Mouse (Mus musculus): Measurements from ENCODE around the gene Bik. TPM values are rescaled to one million over a fixed set of nuclear protein-coding genes. Genes with fewer than 3 reads are reported as not detected.
A peak's percentile ranks its signal among the peaks of the same experiment; 100 is the strongest.

Gene Bik
- total RNA-seq, 2 experiments from 2014 or later = not detected

- intact Hi-C loops (cut with DNase I) = no loop called here
- no peak for DNase-seq (ENCODE audit: low spot score in 2 of 2)
These were observed 8.6 kb downstream of the Bik start for GRCm38 (mm10) chr15:83534960-83535889.

DNA sequence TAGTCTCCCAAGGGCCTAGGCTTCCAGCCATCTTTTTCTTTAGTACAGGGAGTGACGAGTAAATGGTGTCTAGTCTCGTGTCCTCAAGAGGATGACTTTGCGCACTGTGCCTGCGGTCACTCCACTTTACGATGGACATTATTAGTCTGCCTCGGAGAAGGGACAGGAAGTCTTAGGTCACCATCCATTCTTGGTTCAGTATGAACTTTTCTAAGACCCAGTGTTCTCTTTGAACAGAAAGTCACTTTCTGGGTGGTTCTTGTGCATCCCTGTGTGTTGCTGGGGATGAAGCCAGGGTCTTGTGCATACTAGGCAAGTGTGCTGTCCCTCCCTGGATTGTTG is 9.2 kb downstream of the Bik start:
- intact Hi-C loops (cut with DNase I) = no loop called here
- DNase-seq (ENCODE audit: low spot score in 2 of 2) = no peak

DNA sequence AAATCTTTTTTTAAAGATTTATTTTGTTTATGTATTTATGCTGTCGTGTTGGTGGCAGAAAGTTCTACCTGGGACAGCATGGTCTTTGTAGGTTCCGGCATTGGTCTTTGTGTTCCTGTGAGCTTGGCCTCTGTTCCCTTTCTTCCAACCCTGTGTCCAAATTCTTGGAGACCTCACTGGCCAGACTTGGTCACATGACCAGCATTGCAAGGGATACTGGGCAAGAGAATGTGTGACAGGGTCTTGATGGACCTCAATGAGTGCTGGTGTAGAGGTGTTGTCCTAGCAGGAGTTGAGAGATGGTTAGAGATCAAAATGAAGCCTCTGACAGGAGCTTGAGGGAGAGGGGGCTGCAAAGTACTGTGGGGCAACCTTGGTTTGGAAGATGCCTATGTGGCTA is 12.2 kb downstream of the Bik start:
- DNase-seq (ENCODE audit: low spot score in 2 of 2) = no peak
- intact Hi-C loops (cut with DNase I) = no loop called here

DNA sequence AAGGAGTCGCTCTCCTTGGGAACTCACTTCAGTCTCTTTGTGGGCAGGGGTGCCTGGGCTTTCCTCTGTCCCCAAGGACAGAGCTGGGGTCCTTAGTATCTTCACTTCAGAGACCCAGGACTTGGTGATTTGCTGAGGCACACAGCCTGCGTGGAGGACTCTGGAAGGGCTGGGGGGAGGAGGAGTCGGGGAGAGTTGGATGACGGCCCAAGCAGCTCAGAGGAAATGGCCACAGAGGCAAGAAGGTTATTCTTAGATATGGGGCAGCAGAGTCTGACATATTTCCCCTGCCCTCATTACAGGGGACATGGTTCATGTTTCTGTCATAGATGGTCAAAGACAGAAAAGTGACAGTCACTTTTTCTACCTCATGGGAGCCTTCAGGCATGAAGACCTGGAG is 13.2 kb downstream of the Bik start:
- no peak for DNase-seq (ENCODE audit: low spot score in 2 of 2)
- intact Hi-C loops (cut with DNase I) = no loop called here

DNA sequence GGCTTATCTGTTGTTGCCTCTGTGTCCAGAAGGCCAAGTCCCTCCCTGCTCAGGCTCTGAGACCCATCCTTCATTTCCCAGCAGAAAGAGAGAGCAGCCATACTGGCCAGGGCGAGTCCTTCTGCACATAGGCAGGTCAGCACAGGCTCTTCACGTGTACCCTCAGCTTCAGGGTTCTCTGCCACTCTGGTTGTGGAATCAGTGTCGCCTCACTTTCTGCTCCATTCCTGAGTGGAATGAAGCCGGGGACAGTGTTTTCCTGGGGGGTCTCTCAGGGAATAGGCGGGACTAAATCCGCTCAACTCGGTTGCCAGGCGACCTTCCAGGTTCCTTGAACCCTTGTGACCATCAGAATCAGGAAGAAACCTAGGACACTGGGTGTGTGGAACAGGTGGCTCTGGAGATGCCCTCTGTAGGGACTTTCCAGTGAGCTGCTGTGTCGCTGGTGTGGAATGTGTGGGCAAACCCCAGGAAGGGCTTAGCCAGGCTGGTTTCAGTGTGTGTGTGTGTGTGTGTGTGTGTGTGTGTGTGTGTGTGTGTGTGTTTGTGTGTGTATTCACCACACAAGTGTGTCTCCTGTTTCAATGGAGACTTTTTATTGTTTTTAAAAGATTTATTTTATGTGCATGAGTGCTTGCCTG is 15.1 kb downstream of the Bik start:
- DNase-seq (ENCODE audit: low spot score in 2 of 2) = no peak
- intact Hi-C loops (cut with DNase I) = no loop called here

DNA sequence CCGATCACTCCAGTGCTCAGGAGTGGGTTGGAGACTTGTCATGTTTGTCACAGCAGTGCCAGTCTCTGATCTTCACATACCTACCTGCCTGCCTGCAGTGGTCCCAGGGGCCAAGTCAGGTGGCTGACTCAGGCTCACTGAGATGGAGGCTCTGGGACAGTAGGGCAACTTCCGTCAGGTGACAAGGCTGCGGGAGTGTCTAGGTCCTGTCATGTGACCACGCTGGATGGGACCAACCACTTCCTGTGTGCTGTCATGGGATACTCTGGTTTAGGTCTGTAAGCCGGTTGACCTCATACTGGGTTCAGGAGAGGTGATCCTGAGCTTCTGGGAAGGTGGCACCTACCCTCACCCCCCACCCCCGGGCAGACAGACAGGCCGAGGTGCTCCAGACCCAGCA is 19.4 kb downstream of the Bik start:
- no peak for DNase-seq (ENCODE audit: low spot score in 2 of 2)
- intact Hi-C loops (cut with DNase I) = no loop called here

GRCm38 (mm10) chr15:83547144-83547543 is 20.5 kb downstream of the Bik start:
- DNase-seq (ENCODE audit: low spot score in 2 of 2) = no peak
- intact Hi-C loops (cut with DNase I) = no loop called here

- no peak for DNase-seq (ENCODE audit: low spot score in 2 of 2)
- intact Hi-C loops (cut with DNase I) = no loop called here
These were observed 23.5 kb downstream of the Bik start for GRCm38 (mm10) chr15:83550137-83550536.

- no peak for DNase-seq (ENCODE audit: low spot score in 2 of 2)
- intact Hi-C loops (cut with DNase I) = no loop called here
These were observed 27.2 kb downstream of the Bik start for GRCm38 (mm10) chr15:83553831-83554230.

GRCm38 (mm10) chr15:83555161-83555974 is 28.7 kb downstream of the Bik start:
- DNase-seq (ENCODE audit: low spot score in 2 of 2) = peak; percentile 87 to 88
- intact Hi-C loops (cut with DNase I) = no loop called here

DNA sequence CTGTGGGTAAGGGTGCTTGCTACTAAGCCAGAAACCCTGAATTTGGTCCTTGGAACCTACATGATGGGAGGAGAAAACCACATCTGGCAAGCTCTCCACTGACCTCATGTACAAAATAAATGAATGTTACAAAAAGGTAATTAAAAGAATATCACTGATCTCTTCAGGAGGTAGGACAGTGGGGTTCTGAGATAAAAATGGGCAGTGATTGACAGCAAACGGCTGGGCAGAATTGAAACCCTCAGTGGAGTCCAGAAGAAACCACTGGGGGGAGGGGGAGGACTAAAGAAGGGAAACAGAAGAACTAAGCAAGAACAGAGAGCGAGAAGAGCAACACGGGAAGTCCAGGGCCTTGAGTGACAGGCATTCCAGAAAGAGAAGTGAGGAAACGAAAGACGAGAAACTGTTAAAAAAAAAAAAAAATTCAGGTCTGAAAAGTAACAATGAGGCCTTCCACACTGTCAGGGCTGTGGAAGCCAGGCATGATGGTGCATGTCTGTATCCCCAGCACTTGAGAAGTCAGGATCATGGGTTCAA is 34.3 kb downstream of the Bik start:
- no peak for DNase-seq (ENCODE audit: low spot score in 2 of 2)
- intact Hi-C loops (cut with DNase I) = no loop called here

GRCm38 (mm10) chr15:83562626-83563270 is 36.1 kb downstream of the Bik start:
- peak; percentile 41 to 70 for DNase-seq (ENCODE audit: low spot score in 2 of 2)
- intact Hi-C loops (cut with DNase I) = no loop called here

DNA sequence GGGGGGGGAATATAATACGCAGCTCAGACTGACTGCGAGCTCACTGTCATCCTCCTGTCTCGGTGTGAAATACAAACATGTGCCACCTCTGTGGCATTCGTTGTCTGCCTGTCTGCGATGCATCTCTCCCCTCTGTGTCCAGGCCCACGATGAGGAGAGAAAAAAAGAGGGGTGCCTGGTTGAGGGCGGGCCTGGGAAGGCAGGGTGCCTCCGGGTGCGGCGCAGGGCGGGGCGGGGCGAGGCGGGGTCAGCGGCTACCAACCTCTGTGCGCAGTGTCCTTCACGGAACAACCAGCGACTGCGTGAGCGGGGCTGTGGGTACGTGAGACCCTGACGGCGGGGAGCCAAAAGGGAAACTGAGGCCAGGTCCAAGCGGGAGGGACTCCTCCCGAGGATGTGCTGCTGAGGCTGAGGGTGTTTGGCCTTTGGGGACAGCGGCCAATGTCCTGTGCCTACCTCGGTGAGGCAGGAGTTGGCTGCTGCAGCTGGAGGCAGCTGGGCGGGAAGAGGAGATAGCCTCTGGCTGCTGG is 36.7 kb downstream of the Bik start, which contains the start of the genes Tspo and Mcat:
Gene Tspo, plus strand, starts transcription at position 266 of the 530 bp plus-strand sequence.
Gene Mcat, minus strand, starts transcription at position 461 of the 530 bp plus-strand sequence.
- intact Hi-C loops (cut with DNase I) = no loop called here
- no peak for DNase-seq (ENCODE audit: low spot score in 2 of 2)

GRCm38 (mm10) chr15:83563857-83564651 is 37.4 kb downstream of the Bik start:
- no peak for DNase-seq (ENCODE audit: low spot score in 2 of 2)
- intact Hi-C loops (cut with DNase I) = no loop called here

DNA sequence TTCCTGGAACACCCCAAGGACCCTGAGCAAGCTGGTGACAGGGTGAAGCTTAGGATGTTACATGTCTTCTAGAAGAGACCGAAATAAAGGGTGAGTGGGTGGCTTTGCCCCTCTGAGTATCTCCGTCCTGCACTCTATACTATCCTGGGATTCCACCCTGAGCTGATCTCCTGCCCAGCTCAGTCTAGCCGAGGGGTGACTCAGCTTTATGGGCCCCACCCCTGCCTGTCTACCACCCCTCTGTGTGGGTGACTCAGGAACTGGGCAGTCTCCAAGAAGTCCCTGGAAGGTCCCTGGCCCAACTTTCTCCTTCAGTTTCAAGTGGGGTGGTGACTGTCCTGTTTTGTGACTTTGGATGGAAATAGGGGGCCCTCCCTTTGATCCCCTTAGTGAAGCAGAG is 38.8 kb downstream of the Bik start:
- intact Hi-C loops (cut with DNase I) = no loop called here
- no peak for DNase-seq (ENCODE audit: low spot score in 2 of 2)

- no peak for DNase-seq (ENCODE audit: low spot score in 2 of 2)
- intact Hi-C loops (cut with DNase I) = no loop called here
These were observed 39.3 kb downstream of the Bik start for GRCm38 (mm10) chr15:83566006-83566405.

DNA sequence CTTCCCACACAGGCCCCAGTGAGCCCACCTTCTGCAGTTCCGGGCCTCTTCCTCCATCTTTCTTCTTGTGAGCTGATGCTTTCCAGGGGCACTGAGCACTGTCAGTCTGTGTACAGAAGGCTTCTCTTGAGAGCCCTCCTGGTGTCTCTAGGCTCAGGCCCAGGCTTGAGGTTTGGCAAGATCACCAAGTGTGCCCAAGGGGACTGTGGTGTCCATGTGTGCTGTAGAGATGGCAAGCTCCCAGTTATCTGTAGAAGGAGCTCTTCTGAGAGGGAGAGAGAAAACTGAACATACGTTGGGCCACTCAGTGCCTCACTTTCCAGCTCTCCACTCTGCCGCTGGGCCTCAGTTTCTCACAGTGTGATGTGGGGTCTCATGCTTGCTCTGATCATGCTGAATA is 41.1 kb downstream of the Bik start:
- intact Hi-C loops (cut with DNase I) = no loop called here

GRCm38 (mm10) chr15:83568544-83568943 is 41.9 kb downstream of the Bik start:
- DNase-seq (ENCODE audit: low spot score in 2 of 2) = no peak
- intact Hi-C loops (cut with DNase I) = no loop called here

More for the DNA sequence above, 41.1 kb downstream of the Bik start:
- DNase-seq (ENCODE audit: low spot score in 2 of 2) = no peak
